In genomic region chr15:81339158-81339557, GRCm38 (mm10) we compare ENCODE assay signal across 25 mouse cellular contexts.
"Had no signal": no experiment of that assay in that cellular context is flagged by ENCODE, and none has a peak within 500 bp of the region (broad histone marks: within the 10 kb centered on the region; RNA-seq: fewer than 3 reads in every experiment).

No protein-coding gene starts in this region.

- H3K4me1 ChIP-seq: heart, embryonic 13.5 days; heart, embryonic 15.5 days; hindbrain, embryonic 13.5 days; hindbrain, embryonic 15.5 days; kidney, embryonic 15.5 days; limb, embryonic 13.5 days; limb, embryonic 15.5 days had no signal

- ATAC-seq: hindbrain, postnatal 0 days; intestine, embryonic 16.5 days had no signal

- DNase-seq: gastrocnemius, adult 2 months; gastrocnemius, postnatal 10 days; gastrocnemius, postnatal 25 days; heart, postnatal 14 days; heart, postnatal 36 days; kidney, adult 11 months; kidney, adult 2 months; kidney, adult 9 months; kidney, postnatal 14 days; kidney, postnatal 36 days; layer of hippocampus, adult 9-11 months; layer of hippocampus, postnatal 36 days; left cerebral cortex, postnatal 4 days; liver, embryonic 13.5 days had no signal

- H3K4me2 ChIP-seq: heart, embryonic 11.5 days; heart, embryonic 13.5 days; heart, embryonic 15.5 days; hindbrain, embryonic 13.5 days; hindbrain, embryonic 15.5 days; kidney, embryonic 15.5 days; limb, embryonic 13.5 days; limb, embryonic 15.5 days; liver, embryonic 13.5 days had no signal

- H3K27ac ChIP-seq: gastrocnemius, adult 2 months; heart, embryonic 13.5 days; heart, embryonic 15.5 days; hindbrain, embryonic 13.5 days; hindbrain, embryonic 15.5 days; hindbrain, postnatal 0 days; kidney, embryonic 15.5 days; kidney, postnatal 0 days; limb, embryonic 13.5 days; limb, embryonic 15.5 days; liver, embryonic 13.5 days had no signal

- H3K4me3 ChIP-seq: gastrocnemius, adult 2 months; heart, embryonic 13.5 days; heart, embryonic 15.5 days; hindbrain, embryonic 13.5 days; hindbrain, embryonic 15.5 days; kidney, embryonic 15.5 days; limb, embryonic 13.5 days; limb, embryonic 15.5 days; liver, embryonic 13.5 days had no signal

- H3K9me3 ChIP-seq: heart, embryonic 13.5 days; heart, embryonic 15.5 days; hindbrain, embryonic 13.5 days; hindbrain, embryonic 15.5 days; kidney, embryonic 15.5 days; limb, embryonic 13.5 days; limb, embryonic 15.5 days; liver, embryonic 13.5 days had no signal

- H3K9ac ChIP-seq: heart, embryonic 13.5 days; heart, embryonic 15.5 days; hindbrain, embryonic 13.5 days; hindbrain, embryonic 15.5 days; kidney, embryonic 15.5 days; limb, embryonic 13.5 days; limb, embryonic 15.5 days; liver, embryonic 13.5 days had no signal

- H3K27me3 ChIP-seq: heart, embryonic 13.5 days; heart, embryonic 15.5 days; hindbrain, embryonic 13.5 days; hindbrain, embryonic 15.5 days; kidney, embryonic 15.5 days; limb, embryonic 13.5 days; limb, embryonic 15.5 days; liver, embryonic 13.5 days had no signal
